Mouse (Mus musculus): ENCODE measurements around the gene Prune1. TPM values are rescaled to one million over a fixed set of nuclear protein-coding genes. Genes with fewer than 3 reads are reported as not detected.
A peak's percentile ranks its signal among the peaks of the same experiment; 100 is the strongest.

Gene Prune1
- total and polyA plus RNA-seq, 2 experiments from 2014 or later: 60.4 to 77.4 TPM

GRCm38 (mm10) chr3:95240900-95241299 lies 41.0 kb downstream of the Prune1 start:
- Histone ChIP-seq H3K27ac (no peak overlapping the region), H3K9me3 (ENCODE audit: low read length) (no peaks in the 10 kb centered on the region), H3K4me1 (ENCODE audit: insufficient read depth, low read length) (no peaks in the 10 kb centered on the region), H3K36me3 (ENCODE audit: insufficient read depth, low read length) (peaks cover 12% of the 10 kb centered on the region; the same call in 1 of the 2 replicates), H3K4me3 (ENCODE audit: low read length) (no peak overlapping the region), H3K9ac (replicated peaks; ENCODE audit: low read length) (no peak overlapping the region), H3K27me3 (ENCODE audit: insufficient read depth, low read length) (no peaks in the 10 kb centered on the region), H3K4me2 (ENCODE audit: low read depth, low read length) (no peak overlapping the region)
- ATAC-seq: peak; percentile 27; the same call in 1 of the 2 replicates
- 50% methylated on average over 17 of the region's 17 CpGs for WGBS
- DNase-seq (ENCODE audit: low spot score): no peak
- TF ChIP-seq CTCF (IDR thresholded peaks at IDR 0.05; ENCODE audit: low read depth): no peak

- H3K4me3 ChIP-seq (ENCODE audit: low read length): no peak overlapping the region
- H3K27ac ChIP-seq: no peak overlapping the region
- no peaks in the 10 kb centered on the region for H3K9me3 ChIP-seq (ENCODE audit: low read length)
- no peaks in the 10 kb centered on the region for H3K4me1 ChIP-seq (ENCODE audit: insufficient read depth, low read length)
- no peaks in the 10 kb centered on the region for H3K27me3 ChIP-seq (ENCODE audit: insufficient read depth, low read length)
- TF ChIP-seq CTCF (IDR thresholded peaks at IDR 0.05; ENCODE audit: low read depth): no peak
- H3K9ac ChIP-seq (replicated peaks; ENCODE audit: low read length): no peak overlapping the region
- no peak overlapping the region for H3K4me2 ChIP-seq (ENCODE audit: low read depth, low read length)
- no peak for DNase-seq (ENCODE audit: low spot score)
- 89% methylated on average over 12 of the region's 12 CpGs for whole genome bisulfite sequencing
- peaks cover 22% of the 10 kb centered on the region; the same call in 1 of the 2 replicates for H3K36me3 ChIP-seq (ENCODE audit: insufficient read depth, low read length)
- no peak for ATAC-seq
Observed at GRCm38 (mm10) chr3:95239971-95240370, 41.9 kb downstream of the Prune1 start.

- TF ChIP-seq CTCF (IDR thresholded peaks at IDR 0.05; ENCODE audit: low read depth): no peak
- ATAC-seq (no peak), DNase-seq (ENCODE audit: low spot score) (no peak)
Observed at GRCm38 (mm10) chr3:95239022-95239421, 42.9 kb downstream of the Prune1 start.

GRCm38 (mm10) chr3:95237541-95238099 lies 44.3 kb downstream of the Prune1 start:
- Histone ChIP-seq H3K36me3 (ENCODE audit: insufficient read depth, low read length) (peaks cover 44% of the 10 kb centered on the region), H3K9ac (replicated peaks; ENCODE audit: low read length) (no peak overlapping the region), H3K27ac (no peak overlapping the region), H3K27me3 (ENCODE audit: insufficient read depth, low read length) (no peaks in the 10 kb centered on the region), H3K4me3 (ENCODE audit: low read length) (no peak overlapping the region), H3K9me3 (ENCODE audit: low read length) (no peaks in the 10 kb centered on the region), H3K4me2 (ENCODE audit: low read depth, low read length) (no peak overlapping the region), H3K4me1 (ENCODE audit: insufficient read depth, low read length) (no peaks in the 10 kb centered on the region)
- ATAC-seq (no peak), DNase-seq (ENCODE audit: low spot score) (no peak)
- no peak for TF ChIP-seq CTCF (IDR thresholded peaks at IDR 0.05; ENCODE audit: low read depth)
- WGBS: 89% methylated on average over 8 of the region's 8 CpGs

More at GRCm38 (mm10) chr3:95239022-95239421, 42.9 kb downstream of the Prune1 start:
- peaks cover 31% of the 10 kb centered on the region for H3K36me3 ChIP-seq (ENCODE audit: insufficient read depth, low read length)
- no peaks in the 10 kb centered on the region for H3K4me1 ChIP-seq (ENCODE audit: insufficient read depth, low read length)
- H3K4me2 ChIP-seq (ENCODE audit: low read depth, low read length): no peak overlapping the region
- no peak overlapping the region for H3K9ac ChIP-seq (replicated peaks; ENCODE audit: low read length)
- H3K27me3 ChIP-seq (ENCODE audit: insufficient read depth, low read length): no peaks in the 10 kb centered on the region
- no peak overlapping the region for H3K4me3 ChIP-seq (ENCODE audit: low read length)
- H3K27ac ChIP-seq: no peak overlapping the region
- no peaks in the 10 kb centered on the region for H3K9me3 ChIP-seq (ENCODE audit: low read length)
- 84% methylated on average over 6 of the region's 6 CpGs for WGBS

GRCm38 (mm10) chr3:95235386-95236301 lies 46.2 kb downstream of the Prune1 start:
- H3K27me3 ChIP-seq (ENCODE audit: insufficient read depth, low read length): no peaks in the 10 kb centered on the region
- ATAC-seq (no peak), DNase-seq (ENCODE audit: low spot score) (no peak)
- H3K9ac ChIP-seq (replicated peaks; ENCODE audit: low read length): no peak overlapping the region
- no peak overlapping the region for H3K27ac ChIP-seq
- peaks cover 54% of the 10 kb centered on the region for H3K36me3 ChIP-seq (ENCODE audit: insufficient read depth, low read length)
- 74% methylated on average over 23 of the region's 23 CpGs for WGBS
- H3K9me3 ChIP-seq (ENCODE audit: low read length): no peaks in the 10 kb centered on the region
- no peak overlapping the region for H3K4me2 ChIP-seq (ENCODE audit: low read depth, low read length)
- TF ChIP-seq CTCF (IDR thresholded peaks at IDR 0.05; ENCODE audit: low read depth): no peak
- no peak overlapping the region for H3K4me3 ChIP-seq (ENCODE audit: low read length)
- H3K4me1 ChIP-seq (ENCODE audit: insufficient read depth, low read length): peaks cover 15% of the 10 kb centered on the region

GRCm38 (mm10) chr3:95233303-95233980 lies 48.4 kb downstream of the Prune1 start:
- ATAC-seq (no peak), DNase-seq (ENCODE audit: low spot score) (no peak)
- no peaks in the 10 kb centered on the region for H3K9me3 ChIP-seq (ENCODE audit: low read length)
- WGBS: 81% methylated on average over 16 of the region's 16 CpGs
- no peak overlapping the region for H3K4me3 ChIP-seq (ENCODE audit: low read length)
- no peaks in the 10 kb centered on the region for H3K27me3 ChIP-seq (ENCODE audit: insufficient read depth, low read length)
- TF ChIP-seq CTCF (IDR thresholded peaks at IDR 0.05; ENCODE audit: low read depth): no peak
- no peak overlapping the region for H3K9ac ChIP-seq (replicated peaks; ENCODE audit: low read length)
- no peak overlapping the region for H3K4me2 ChIP-seq (ENCODE audit: low read depth, low read length)
- peaks cover 54% of the 10 kb centered on the region for H3K36me3 ChIP-seq (ENCODE audit: insufficient read depth, low read length)
- H3K27ac ChIP-seq: no peak overlapping the region
- peaks cover 20% of the 10 kb centered on the region for H3K4me1 ChIP-seq (ENCODE audit: insufficient read depth, low read length)
